Mouse (Mus musculus) testis, postnatal 14 days (tissue): ENCODE measurements around the gene Slc31a2.
"Not testable (repeated sequence)": the region's sequence is repeated elsewhere in the genome, so short reads cannot be mapped to it uniquely, and the experiment has no call there.

ENCODE experiments used
- DNase-seq: peaks from one replicate; pipeline ENCODE4 v3.0.0; 2021; ENCODE audit warnings: low spot score

The Slc31a2 gene

DNA sequence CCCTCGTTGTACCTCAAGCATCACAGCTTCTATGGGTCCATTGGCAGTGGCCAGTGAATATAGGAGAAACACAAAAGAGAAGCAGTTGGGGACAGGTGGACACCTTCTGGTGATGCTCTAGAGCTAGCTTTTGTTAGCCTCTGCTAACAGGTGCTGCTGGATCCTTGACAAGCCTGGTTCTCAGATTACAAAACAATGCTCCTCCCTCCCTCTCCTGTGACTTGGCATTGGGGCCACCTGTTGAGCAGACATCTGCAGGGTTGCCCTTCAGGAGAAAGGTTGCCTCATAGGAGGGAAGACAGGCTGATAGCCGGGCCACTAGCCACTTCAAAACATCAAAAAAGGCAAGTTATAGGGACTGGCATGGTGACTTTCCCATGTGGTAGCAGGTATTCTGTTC, at the start of gene Slc31a2:
Gene Slc31a2, plus strand, starts transcription at position 287 of the 400 bp plus-strand sequence.
- no peak for DNase-seq

DNA sequence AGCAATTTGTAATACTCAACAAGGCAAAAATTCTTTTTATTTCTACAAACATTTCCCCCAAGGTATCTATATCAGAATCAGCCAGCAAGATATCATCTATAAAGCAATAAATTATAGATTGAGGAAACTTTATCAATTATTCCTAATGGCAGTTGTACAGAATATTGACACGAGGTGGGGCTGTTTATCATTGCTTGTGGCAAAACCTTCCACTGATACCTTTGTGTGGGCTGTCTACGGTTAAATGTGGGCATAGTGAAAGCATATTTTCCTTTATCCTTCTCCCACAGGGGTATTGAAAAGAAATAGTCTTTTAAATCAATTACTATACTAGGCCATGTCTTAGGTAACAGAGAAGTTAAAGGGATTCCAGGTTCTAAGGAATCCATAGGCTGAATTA, 48.9 kb upstream of the Slc31a2 start:
- no peak for DNase-seq

DNA sequence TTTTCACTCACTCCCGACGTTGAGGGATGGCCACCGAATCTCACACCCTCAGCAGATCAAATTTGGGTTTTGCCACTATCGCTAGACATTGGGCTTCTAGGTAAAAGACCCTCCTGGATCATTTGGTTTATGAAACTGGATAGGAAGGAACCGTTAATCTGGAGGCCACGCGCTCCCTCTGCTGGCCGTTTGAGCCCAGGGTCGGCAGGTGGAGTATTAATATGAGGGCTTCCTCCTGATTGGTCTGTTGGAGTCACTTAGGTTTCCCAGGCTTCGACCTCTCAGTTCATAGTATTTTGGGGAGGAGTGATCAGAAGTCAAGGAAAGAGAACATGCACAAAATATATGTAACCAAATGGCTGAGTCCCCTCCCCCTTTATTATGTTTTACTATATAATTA, 34.0 kb upstream of the Slc31a2 start:
- DNase-seq = peak; percentile 39

DNA sequence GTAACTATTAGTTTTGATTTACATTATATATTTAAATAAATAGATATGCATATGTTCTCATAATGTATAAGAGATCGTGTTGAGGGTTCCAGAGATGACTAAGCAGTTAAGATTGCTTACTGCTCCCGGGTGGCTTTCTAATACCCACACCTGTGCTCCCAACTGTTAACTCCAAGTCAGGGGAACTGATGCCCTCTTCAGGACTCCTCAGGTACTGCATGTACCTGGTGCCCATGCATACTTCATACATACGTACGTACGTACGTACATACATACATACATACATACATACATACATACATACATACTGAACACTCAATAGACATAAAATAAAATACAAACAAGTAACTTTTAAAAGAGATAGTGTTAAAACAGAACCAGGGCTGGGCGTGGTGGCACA, 32.9 kb upstream of the Slc31a2 start:
- DNase-seq = no peak

DNA sequence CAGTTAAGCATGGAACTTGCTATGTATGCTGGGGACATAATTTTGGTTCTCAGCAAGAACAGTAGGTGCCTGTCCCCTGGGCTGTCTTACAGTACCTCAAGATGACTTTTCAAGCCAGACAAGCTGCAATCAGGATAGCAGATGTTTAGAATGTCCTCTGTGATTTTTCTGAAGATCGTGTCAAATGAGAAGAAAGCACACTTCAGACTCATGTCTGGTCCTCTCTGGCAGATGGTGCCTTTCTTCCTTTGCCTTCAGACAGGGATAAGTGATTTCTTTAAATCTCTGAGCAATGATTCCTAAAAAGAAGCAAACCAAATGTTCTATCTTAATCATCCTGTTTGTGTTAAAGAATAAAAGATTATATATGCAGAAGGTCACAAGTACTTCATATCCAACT, 32.2 kb upstream of the Slc31a2 start:
- DNase-seq = no peak

DNA sequence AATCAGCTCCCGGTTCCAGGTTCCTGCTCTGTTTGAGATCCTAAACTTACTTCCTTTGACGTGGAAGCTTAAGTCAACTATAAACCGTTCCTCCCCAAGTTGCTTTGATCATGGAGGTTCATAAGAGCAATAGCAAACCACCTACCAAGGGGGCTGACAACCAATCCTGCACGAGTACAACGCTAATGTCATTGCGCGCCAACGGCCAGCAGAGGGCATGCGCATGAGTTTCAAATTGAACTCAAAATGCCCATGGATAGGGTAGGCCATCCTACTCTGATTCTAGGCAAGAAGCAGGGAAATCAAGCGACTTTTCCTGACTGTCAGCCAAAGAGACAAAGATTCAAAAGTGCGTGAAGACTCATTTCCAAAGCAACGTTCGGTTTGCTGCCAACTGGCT, 31.6 kb upstream of the Slc31a2 start, which contains the start of gene Zfp37:
Gene Zfp37, minus strand, starts transcription at position 279 of the 400 bp plus-strand sequence.
- no peak for DNase-seq

DNA sequence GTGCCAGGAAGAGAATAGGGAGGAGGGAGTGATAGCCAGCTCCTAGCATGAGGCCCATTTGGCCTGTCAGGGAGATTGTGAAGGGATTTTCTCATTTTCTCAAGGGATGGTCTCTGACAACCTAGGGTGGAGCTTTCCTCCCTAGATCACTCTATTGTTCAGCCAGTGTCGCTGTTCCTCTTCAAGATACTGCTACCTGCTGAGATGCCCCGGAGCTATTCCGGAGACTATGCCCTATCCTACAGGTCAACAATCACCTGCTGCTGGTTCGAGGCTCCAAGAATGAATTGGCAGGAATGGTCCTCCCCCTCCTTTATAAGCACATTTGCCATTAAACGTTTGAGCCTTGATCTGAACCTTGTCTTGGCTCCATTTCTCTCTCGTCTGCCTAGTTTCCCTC, 21.8 kb upstream of the Slc31a2 start:
- DNase-seq = no peak

DNA sequence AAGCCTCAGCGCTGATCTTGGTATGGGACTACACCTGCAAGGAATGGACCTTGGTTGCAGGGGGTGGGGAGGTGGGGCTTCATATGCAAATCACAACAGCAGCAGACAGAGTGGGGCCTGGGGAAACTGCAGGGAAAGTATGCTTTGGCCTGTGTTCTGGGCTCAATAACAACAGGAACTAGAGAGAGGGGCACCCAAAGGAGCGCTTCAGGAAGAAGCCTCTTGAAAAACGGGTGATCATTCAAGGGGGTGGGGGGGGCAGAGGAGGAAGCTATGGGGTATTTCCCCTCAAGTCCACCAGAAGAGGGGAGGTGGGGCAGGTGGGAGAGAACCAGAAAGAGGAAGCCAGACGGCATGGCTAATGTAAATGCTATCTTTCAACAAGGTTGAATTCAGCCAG, 14.0 kb upstream of the Slc31a2 start:
- no peak for DNase-seq

DNA sequence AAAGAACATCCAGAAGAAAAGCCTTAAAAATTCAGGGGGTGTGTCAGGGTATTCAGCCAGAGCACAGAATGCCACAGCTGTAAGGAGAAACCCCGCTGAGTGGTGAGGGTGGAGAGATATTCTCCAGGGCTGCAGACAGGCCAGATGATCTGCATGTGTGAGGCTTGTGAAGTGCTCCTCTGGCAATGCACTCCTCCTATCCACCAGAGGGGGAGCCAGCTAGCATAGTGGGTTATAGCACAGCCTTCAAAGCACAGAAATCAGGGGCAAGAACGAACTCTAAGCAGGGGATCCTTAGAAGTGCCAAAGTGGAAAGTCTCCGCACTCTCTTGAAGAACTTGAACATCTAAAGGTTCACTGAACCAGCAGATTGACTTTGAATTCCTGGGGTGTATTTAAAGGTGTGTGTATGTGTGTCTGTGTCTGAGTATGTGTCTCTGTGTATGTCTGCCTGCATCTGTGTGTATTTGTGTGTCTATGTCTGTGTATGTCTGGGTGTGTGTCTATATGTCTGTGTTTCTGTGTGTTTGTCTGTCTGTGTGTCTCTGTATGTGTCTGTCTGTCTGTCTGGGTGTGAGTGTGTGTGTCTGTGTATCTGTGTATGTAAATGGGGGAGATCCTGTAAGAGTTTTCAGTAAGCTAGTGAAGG, 11.3 kb upstream of the Slc31a2 start:
- DNase-seq = no peak

DNA sequence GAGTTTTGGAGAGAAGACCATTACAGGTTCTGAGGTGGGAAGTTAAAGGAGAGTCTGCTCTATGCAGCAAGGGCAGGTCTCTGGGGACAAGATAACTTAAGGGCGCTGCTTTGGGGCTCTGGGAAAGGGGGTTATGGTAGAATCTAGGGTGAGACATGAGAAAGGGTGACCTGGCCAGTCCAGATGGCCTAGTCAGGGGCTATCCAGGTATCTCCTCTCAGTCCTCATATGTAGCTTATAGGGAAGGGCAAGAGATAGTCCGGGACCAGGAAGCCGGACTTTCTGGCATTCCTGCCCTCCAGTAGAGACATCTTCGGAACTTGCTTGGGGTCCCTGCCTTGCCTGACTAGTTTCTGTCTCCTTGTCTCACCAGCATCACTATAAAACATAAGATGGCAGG, 10.6 kb upstream of the Slc31a2 start:
- no peak for DNase-seq

DNA sequence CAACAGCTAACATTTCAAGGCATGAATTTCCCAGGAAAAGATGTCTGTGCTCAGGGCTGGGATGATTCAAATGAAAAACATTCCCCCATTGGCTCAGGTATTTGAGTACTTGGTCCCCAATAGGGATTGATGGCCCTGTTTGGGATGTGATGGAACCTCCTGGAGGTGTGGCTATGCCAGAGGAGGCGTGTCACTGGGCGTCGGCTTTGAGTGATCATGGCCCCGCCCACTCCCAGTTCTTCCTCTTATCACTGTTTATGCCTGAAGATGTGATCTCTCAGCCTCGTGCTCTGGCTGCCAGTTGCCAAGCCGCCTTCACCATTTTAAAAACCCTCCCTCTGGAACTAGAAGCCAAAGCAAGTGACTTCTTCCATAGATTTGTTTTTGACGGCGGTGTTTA, 7.8 kb upstream of the Slc31a2 start:
- no peak for DNase-seq

DNA sequence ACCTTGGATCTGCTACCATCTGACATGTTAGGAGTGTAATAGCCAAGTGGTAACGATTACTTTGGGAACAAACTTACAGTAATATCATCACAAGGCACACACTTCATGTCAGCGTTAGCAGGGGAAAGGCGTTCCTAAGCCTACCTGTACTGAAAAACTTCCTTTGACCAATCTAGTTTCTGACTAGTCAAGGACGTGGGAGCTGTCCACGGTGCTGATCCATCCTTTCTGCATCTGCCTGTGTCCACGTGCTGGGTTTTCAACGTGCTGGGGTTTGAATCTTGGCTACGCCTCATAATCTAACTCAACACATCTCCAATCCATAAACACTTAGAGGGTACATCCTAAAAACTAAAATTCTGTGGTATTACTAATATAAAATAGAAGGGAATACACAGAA, 5.4 kb upstream of the Slc31a2 start:
- DNase-seq = no peak

DNA sequence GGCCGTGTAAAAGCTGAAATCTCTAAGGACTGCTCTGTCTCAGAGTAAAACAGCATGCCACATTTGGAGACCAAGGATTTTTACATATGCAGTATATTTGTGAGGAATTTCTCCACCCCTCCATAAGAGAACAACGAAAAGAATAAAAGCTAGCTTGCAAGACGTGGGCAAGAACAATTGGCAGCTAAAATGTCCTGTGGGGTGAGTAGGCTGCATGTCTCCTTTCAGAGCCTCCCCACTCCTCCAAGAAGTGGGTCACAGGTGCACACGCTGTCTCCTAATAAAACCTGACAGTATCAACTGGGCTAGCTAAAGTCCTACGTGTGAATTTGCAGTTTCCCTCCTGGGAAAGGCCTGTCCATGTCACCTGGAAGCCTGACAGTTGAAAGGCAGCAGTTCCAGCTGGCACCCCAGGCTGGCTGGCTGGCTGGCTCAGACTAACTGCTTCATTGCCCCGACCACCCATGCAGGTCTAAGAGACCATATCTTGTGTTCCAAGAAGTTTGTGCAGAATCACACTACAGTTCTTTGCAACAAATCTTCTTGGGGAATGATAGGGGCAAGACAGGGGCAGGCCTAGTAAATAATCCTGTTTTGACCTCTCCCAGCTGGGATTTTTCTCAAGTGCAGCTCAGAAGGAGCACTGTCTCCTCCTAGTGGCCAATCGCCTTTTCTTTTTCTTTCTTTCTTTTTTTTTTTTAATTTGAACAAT, 927 bp downstream of the Slc31a2 start:
- DNase-seq = no peak

DNA sequence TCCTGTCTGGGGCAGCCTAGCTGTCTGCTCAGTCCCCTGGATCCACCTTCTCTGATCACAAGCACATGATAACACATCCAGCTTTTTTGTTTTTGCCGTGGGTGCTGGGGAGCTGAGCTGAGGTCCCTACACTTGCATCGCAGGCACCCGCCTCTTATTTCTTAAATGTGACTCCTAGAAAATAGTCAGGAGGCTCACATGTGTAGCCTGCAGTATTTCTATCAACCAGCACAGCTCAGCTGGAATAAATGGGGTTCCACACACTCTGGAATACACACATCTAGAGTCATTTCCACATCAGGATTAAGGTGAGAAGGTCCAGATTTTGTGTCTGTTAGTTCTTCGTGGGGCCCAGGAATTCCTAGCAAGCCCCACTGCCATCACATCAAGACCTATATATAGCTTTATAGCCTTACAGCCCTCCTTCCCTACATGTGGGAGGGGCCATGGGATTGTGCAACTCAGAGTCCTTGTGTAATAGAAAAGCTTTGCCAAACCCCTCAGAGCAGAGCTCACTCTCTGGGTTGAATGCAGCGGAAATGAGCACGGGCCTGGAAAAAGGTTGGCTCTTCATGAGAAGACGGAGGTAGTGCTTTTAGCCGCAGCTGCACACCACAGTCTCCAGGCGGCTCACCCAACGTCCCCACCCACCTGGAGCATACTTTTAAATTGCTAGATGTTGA, 2.9 kb downstream of the Slc31a2 start:
- no peak for DNase-seq

DNA sequence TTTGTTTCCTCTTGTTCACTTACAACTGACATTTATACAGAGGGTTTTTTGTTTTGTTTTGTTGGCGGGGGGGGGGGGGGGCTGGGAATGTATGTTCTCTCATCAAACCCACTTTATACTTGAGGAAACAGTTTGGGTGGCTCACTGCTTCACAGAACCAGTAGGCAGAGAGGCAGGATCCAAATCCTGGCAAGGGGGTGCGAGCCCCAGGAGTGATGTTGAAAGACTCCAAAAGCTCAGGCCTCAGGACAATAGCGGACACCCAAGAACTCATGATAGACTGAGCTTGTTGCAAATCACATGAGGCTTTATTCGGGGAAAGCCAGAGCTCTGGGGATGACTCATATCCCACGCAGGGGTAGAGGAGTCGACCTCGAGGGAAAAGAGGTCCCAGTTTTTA, 3.7 kb downstream of the Slc31a2 start:
- DNase-seq = not testable (repeated sequence)

DNA sequence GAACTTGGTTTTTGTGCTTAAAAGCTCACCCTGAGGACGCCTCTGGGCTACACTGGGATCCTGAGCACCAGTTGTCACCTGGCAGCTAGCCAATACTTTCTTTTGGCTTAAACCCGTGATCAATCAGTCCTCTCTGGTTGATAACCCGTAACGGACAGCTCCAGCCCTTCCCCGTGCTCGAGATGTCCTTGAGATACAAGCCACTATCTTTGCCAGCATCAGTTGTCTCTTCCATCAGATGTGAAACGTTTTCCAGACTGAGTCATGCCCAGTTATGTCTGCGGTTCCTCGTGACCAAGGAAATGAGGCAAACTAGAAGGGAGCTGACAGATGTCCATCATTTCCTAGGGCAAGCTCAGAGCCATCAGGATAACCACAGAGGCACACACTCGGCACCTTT, 4.7 kb downstream of the Slc31a2 start:
- no peak for DNase-seq

DNA sequence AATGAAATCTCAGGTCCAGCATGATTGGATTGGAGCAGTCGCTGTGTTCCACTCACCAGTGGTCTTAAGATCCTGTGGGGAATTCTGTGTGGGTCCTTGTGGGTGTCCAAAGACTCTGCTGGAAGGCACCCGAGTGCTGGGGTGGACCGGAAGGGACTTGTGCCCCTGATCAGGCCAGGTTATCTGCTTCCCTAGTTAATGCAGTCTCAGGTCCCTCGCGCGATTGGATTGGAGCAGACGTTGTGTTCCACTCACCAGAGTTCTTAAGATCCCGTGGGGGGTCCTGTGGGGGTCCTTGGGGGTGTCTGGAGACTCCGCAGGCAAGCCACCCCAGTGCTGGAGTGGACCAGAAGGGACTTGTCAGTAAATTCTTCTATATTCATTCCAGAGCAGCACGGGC, 10.3 kb downstream of the Slc31a2 start:
- DNase-seq = no peak

DNA sequence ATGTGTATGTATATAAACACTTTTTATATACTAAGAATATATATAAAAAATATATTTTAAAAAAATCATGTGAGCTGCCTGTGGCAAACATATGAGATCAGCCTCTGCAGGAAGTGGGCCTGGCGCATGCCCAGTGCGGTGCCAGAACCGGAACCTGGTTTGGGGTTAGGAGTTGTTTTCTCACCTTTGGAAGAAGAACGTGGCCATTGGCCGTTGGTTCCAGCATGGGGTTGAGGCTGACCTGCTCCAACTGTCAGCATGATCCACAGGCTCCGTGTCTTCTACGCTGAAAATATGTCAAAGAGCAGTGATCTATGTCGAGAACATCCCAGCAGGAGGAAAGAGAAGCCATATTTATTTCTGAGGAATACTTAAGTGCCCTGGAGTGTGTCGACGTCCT, 11.6 kb downstream of the Slc31a2 start:
- no peak for DNase-seq

DNA sequence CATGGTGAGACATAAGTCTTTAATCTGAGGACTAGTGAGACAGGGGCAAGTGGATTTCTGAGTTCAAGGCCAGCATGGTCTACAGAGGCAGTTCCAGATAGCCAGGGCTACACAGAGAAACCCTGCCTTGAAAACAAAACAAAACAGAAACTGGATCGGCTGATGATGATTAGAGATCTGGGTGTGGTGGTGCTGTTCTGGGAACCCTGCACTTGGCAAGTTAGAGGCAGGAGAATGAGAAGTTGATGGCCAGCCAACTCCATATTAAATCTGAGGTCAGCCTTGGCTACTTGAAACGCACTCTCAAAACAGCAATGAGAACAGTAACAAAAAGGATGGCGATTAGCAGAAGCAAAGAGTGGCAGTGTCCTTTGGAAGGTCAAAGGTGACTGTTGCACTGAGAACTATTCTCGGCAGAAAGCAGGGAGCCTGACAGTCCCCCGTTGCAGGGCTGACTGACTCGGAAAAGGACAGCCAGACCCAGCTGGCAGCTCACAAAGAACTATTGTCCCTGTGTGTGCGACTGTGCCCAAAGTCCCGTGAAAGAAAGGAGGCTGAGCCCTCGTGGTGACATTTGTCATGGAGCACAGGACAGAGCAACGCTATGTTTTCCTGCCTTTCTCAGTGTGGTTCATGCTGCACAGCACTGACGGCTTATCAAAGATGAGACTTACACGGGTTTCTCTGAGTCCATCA, 12.6 kb downstream of the Slc31a2 start:
- DNase-seq = peak; percentile 64

DNA sequence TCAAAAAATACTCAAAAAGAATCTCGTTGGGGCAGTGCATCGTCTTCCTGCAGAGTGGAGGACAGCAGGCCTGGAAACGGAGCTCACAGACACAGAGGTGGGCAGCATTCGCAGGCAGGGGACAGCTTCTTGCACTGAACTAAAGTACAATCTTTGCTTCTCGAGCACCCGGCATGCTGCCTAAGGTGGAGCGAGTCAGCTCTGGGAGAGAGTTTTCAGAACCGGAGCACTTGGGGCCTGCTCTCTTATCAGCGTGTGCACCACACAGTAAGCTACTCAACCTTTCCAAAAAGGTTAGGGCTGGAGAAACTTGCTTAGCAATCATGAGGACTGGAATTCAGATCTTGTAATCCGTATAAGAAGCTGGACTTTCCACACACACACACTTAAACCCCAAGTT, 14.3 kb downstream of the Slc31a2 start:
- DNase-seq = no peak

DNA sequence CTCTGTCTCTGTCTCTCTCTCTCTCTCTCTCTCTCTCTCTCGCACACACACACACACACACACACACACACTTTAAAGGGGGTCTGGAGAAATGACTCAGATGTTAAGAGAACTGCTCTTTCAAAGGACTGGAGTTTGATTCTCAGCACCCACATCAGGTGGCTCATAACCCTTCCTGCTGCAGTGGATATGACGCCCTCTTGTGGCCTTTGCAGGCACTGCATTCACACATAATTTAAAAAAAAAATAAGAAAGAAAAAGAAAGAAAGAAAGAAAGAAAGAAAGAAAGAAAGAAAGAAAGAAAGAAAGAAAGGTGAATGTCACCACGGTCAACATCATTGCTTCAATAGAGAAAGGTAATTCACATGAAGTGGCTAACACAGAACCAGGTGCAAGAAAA, 14.9 kb downstream of the Slc31a2 start:
- DNase-seq = no peak

DNA sequence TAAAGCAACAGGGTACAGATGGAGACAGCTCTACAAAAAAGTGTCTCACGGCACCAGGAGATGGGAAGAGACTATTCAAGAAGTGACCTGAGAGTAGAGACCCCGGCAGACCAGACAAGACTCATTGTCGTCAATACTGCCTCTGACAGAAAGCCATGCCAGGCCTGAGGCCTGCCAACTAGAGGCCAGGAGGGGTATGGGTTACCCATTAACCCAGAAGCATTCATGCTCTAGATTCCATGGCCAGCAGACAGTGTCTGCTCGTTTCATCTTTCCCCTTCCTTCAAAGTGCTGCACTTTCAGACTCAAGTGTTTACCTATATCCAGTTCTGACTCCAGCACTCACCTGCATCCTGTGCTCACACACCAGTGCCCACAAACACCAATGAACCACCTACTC, 15.7 kb downstream of the Slc31a2 start:
- no peak for DNase-seq

DNA sequence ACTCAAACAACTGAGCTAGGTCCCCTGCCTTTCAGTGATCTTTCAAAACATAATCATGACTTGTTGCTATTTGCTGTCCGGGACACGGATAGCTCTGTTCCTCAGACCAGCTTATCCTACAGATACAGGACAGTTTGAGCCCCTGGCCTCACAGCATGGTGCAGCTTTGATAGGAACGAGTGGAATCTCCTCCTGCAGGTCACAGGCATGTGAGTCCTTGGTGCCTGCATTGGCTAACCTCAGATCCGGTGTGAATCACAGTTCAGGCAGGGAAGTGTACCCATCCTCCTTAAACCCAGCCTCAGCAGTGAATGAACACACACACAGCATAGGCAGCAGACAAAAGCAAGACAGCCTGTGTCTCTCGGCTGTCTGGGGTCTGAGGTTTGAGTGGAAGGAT, 19.0 kb downstream of the Slc31a2 start:
- DNase-seq = no peak
